Mouse (Mus musculus): ENCODE measurements at regions not wholly inside any gene's neighbourhood (a gene's known extent, or its start where the extent isn't known, plus 50 kb on each side); places are given as distances from the start of the nearest gene placed in this dataset.

- DNase-seq: no peak
- intact Hi-C loops (cut with DNase I): no loop called here
These were observed 54.1 kb upstream of the Btc start for GRCm38 (mm10) chr5:91456924-91457323.

GRCm38 (mm10) chr5:91464876-91465508 lies 52.4 kb upstream of the Parm1 start:
- intact Hi-C loops (cut with DNase I): loop anchor here (5.0 kb wide), 1 partner anchor 482 kb away; no protein-coding TSS in a partner anchor
- DNase-seq: peak; percentile 40

All from left cerebral cortex, postnatal 4 days (tissue).